Mouse (Mus musculus) spleen, adult 12 weeks (tissue): ENCODE data around the gene Trim66.

Experiments used
- DNase-seq: peaks from one replicate; pipeline ENCODE4 v3.0.0; 2022; ENCODE audit warnings: low spot score

Trim66 gene

GRCm38 (mm10) chr7:109519936-109520335 lies 12.0 kb upstream of the Trim66 start:
- no peak for DNase-seq

GRCm38 (mm10) chr7:109518838-109519696 lies 11.1 kb upstream of the Trim66 start, which contains the start of gene Rpl27a:
Rpl27a (plus strand) TSS chr7:109519147.
- peak; percentile 99 for DNase-seq

GRCm38 (mm10) chr7:109518036-109518681 lies 10.2 kb upstream of the Trim66 start:
- DNase-seq = peak; percentile 21

GRCm38 (mm10) chr7:109516500-109516899 lies 8.6 kb upstream of the Trim66 start:
- no peak for DNase-seq

- no peak for DNase-seq
These were observed 3.9 kb upstream of the Trim66 start for GRCm38 (mm10) chr7:109511838-109512237.

GRCm38 (mm10) chr7:109510799-109511198 lies 2.9 kb upstream of the Trim66 start:
- no peak for DNase-seq

GRCm38 (mm10) chr7:109507572-109507971 lies 362 bp downstream of the Trim66 start:
- no peak for DNase-seq

GRCm38 (mm10) chr7:109507119-109507518 lies 815 bp downstream of the Trim66 start:
- DNase-seq = no peak

- DNase-seq = no peak
These were observed 10.4 kb downstream of the Trim66 start for GRCm38 (mm10) chr7:109497507-109497906.

- DNase-seq = no peak
These were observed 14.3 kb downstream of the Trim66 start for GRCm38 (mm10) chr7:109493319-109494316.

- no peak for DNase-seq
These were observed 15.2 kb downstream of the Trim66 start for GRCm38 (mm10) chr7:109492616-109493318.

GRCm38 (mm10) chr7:109484221-109484620 lies 23.7 kb downstream of the Trim66 start:
- DNase-seq = no peak

GRCm38 (mm10) chr7:109480765-109481197 lies 27.2 kb downstream of the Trim66 start:
- DNase-seq = no peak

- DNase-seq = no peak
These were observed 30.0 kb downstream of the Trim66 start for GRCm38 (mm10) chr7:109477926-109478325.

GRCm38 (mm10) chr7:109470700-109471099 lies 37.2 kb downstream of the Trim66 start:
- no peak for DNase-seq

GRCm38 (mm10) chr7:109468262-109468701 lies 39.7 kb downstream of the Trim66 start:
- no peak for DNase-seq

GRCm38 (mm10) chr7:109467591-109467990 lies 40.3 kb downstream of the Trim66 start:
- DNase-seq = no peak

GRCm38 (mm10) chr7:109460698-109461097 lies 47.2 kb downstream of the Trim66 start:
- DNase-seq = no peak

GRCm38 (mm10) chr7:109456563-109456962 lies 51.4 kb downstream of the Trim66 start:
- DNase-seq = no peak

GRCm38 (mm10) chr7:109455748-109456147 lies 52.2 kb downstream of the Trim66 start:
- DNase-seq = no peak

- DNase-seq = no peak
These were observed 53.1 kb downstream of the Trim66 start for GRCm38 (mm10) chr7:109454856-109455255.
